Mouse (Mus musculus): ENCODE measurements around the gene Gstp3.

Gstp3 gene

GRCm38 (mm10) chr19:4059069-4059740 lies at the start of gene Gstp3:
TSS of gene Gstp3 (minus strand) at chr19:4059569.
- no peak for TF ChIP-seq GATA4 (IDR thresholded peaks at IDR 0.05; ENCODE audit: insufficient replicate concordance, low read length)

DNA sequence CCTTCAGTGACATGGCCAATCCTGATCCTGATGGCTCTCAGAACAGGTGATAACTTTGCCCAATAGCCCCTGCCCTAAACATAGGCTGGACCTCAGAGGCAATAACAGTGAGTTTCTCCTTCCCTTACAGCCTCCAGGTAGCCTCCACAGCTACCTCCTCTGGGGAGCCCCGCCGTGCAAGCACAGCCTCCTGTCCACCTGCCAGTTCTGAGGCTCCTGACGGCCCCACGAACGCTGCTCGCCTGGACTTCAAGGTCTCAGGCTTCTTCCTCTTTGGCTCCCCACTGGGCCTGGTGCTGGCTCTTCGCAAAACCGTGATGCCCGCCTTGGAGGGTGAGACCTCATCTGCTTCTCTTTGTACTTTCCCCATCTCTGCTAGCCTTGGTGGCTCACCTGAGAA lies 49.2 kb upstream of the Gstp3 start:
- no peak for TF ChIP-seq GATA4 (IDR thresholded peaks at IDR 0.05; ENCODE audit: insufficient replicate concordance, low read length)

GRCm38 (mm10) chr19:4106654-4107053 lies 47.3 kb upstream of the Gstp3 start:
- no peak for TF ChIP-seq GATA4 (IDR thresholded peaks at IDR 0.05; ENCODE audit: insufficient replicate concordance, low read length)

GRCm38 (mm10) chr19:4104675-4105194 lies 45.4 kb upstream of the Gstp3 start:
- no peak for TF ChIP-seq GATA4 (IDR thresholded peaks at IDR 0.05; ENCODE audit: insufficient replicate concordance, low read length)

- no peak for TF ChIP-seq GATA4 (IDR thresholded peaks at IDR 0.05; ENCODE audit: insufficient replicate concordance, low read length)
Observed at GRCm38 (mm10) chr19:4103792-4104191, 44.4 kb upstream of the Gstp3 start.

DNA sequence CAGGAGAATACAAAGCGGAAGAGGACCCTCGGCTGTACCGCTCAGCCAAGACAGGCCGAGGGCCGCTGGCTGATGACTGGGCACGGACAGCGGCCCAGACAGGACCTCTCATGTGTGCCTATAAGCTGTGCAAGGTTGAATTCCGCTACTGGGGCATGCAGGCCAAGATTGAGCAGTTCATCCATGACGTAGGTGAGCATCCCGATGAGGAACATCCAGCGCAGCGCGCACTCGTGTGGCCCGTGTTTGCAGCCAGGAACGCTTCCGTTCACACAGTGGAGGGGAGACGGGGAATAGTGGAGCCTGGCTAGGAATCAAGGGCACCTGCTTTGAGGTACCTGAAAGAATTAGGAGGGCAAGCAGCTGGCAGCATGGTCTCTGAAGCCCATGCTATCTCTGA lies 43.9 kb upstream of the Gstp3 start:
- no peak for TF ChIP-seq GATA4 (IDR thresholded peaks at IDR 0.05; ENCODE audit: insufficient replicate concordance, low read length)

GRCm38 (mm10) chr19:4102626-4103025 lies 43.3 kb upstream of the Gstp3 start:
- TF ChIP-seq GATA4 (IDR thresholded peaks at IDR 0.05; ENCODE audit: insufficient replicate concordance, low read length): no peak

- TF ChIP-seq GATA4 (IDR thresholded peaks at IDR 0.05; ENCODE audit: insufficient replicate concordance, low read length): no peak
Observed at GRCm38 (mm10) chr19:4102049-4102448, 42.7 kb upstream of the Gstp3 start.

DNA sequence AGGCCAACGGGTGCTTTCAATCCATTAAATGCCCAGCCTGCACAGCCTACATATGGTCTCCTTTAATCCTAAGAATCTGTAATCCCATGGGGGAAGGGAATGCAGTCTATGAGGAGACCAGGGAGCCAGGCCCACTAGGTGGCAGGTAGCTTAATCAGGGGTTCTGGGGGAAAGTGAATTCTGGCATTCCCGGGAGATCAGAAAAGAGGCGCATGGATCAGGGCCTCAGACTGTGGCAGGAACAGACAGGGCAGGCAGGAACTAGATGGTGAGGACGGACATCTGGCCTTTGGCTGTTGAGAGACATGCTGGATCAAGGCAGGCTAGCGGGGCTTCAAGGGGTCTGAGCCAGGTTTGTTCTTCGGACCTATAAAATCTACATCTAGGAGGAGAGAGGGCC lies 42.1 kb upstream of the Gstp3 start:
- no peak for TF ChIP-seq GATA4 (IDR thresholded peaks at IDR 0.05; ENCODE audit: insufficient replicate concordance, low read length)

DNA sequence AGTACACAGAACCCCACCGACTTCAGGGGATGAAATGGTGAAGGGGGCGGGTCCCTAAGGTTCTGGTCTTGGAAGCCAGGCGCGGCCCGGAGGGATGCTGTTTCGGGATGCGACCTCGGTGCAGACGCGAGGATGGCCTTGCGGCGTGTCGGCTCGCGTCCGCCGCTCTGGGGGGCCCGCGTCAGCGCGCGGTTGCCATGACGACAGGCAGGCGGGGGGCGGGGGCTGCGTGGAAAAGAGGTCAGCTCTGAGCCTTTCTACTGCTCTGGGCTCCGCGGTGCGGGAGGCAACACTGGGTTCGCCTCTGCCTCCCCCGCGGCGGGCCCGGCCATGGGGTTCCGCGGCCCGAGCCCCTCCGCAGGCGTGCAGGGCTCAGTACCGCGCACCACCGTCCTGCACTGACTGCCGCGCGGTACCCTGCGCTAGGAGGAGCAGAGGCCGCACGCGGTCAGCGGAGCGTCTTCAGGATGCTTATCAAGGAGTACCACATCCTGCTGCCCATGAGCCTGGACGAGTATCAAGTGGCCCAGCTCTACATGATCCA lies 41.4 kb upstream of the Gstp3 start:
- TF ChIP-seq GATA4 (IDR thresholded peaks at IDR 0.05; ENCODE audit: insufficient replicate concordance, low read length): no peak

- no peak for TF ChIP-seq GATA4 (IDR thresholded peaks at IDR 0.05; ENCODE audit: insufficient replicate concordance, low read length)
Observed at GRCm38 (mm10) chr19:4099837-4100717, 40.7 kb upstream of the Gstp3 start, which contains the start of gene Pitpnm1. TSS of gene Pitpnm1 (plus strand) at chr19:4099998.

- no peak for TF ChIP-seq GATA4 (IDR thresholded peaks at IDR 0.05; ENCODE audit: insufficient replicate concordance, low read length)
Observed at GRCm38 (mm10) chr19:4099056-4099455, 39.7 kb upstream of the Gstp3 start.

GRCm38 (mm10) chr19:4098426-4098825 lies 39.1 kb upstream of the Gstp3 start:
- no peak for TF ChIP-seq GATA4 (IDR thresholded peaks at IDR 0.05; ENCODE audit: insufficient replicate concordance, low read length)

- TF ChIP-seq GATA4 (IDR thresholded peaks at IDR 0.05; ENCODE audit: insufficient replicate concordance, low read length): no peak
Observed at GRCm38 (mm10) chr19:4097441-4097825, 38.1 kb upstream of the Gstp3 start.

DNA sequence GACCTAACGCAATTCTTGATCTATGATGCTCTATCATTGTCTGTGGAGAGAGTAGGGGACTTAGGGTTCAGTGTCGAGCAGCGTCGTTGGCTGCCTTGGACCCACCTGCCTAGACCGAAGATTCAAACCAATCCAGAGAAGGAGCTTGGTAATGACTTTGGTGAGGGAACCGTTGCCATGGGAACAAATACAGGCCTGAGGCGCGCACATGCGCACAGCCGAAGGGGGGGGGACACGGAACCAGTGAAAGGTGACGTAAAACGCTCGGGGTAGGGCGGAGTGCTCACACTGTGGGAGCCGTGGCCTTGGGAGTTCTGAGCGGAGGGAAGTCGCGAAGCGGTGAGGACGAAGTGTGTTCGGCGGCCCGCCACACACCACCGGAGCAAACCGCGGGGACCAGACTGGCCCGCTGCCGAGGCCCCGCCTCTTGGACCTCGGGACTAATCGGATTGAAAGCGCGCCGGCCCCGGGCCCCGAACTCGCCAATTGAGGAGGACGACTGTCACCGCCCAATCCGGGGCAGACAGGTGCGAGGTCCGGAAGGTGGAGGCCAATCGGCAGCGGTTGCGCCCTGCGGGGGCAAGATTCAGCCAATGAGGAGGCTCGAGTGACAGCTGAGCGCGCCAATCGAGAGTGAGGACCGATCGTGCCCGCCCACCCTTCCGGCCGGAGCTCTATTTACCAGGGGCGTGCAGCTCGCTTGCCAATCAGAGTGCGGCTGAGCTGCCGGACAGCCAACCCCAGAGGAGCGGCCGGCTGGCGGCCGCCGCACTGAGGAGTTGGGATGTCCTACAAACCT lies 37.5 kb upstream of the Gstp3 start, which contains the start of gene Cdk2ap2:
Gene Cdk2ap2, plus strand, starts transcription at position 541 of the 799 bp plus-strand sequence.
- TF ChIP-seq GATA4 (IDR thresholded peaks at IDR 0.05; ENCODE audit: insufficient replicate concordance, low read length): no peak; the same call in 1 of the 2 replicates

Measured in liver, adult (tissue).